Mouse (Mus musculus) bone marrow, adult 2 months (tissue): ENCODE measurements at regions not wholly inside any gene's neighbourhood (a gene's known extent, or its start where the extent isn't known, plus 50 kb on each side); places are given as distances from the start of the nearest gene placed in this dataset.

Experiments used
- H3K27ac ChIP-seq: fragments of 200-500 bp; 2 replicates; pipeline ENCODE4 v1.5.1; 2012; ENCODE audit warnings: low read depth, mild to moderate bottlenecking, control low read depth, inconsistent platforms, low read length; ENCODE audit not compliant: control insufficient read depth, poor library complexity, insufficient read depth
- H3K4me1 ChIP-seq: fragments of 200-500 bp; 2 replicates; pipeline ENCODE4 v1.6.1; 2011; ENCODE audit warnings: low read length; ENCODE audit not compliant: control insufficient read depth, insufficient read depth
- H3K4me3 ChIP-seq: fragments of 200-500 bp; replicated peaks from 2 replicates; pipeline ENCODE3; 2011; ENCODE audit warnings: mild to moderate bottlenecking, low read depth, low read length, control low read depth; ENCODE audit not compliant: control insufficient read depth
- CTCF ChIP-seq: fragments of 200-500 bp; IDR thresholded peaks from 2 replicates; pipeline ENCODE4 v1.5.1; 2011; ENCODE audit warnings: low read length, control low read depth; ENCODE audit not compliant: control insufficient read depth, insufficient read depth
- POLR2A ChIP-seq: fragments of 200-500 bp; IDR thresholded peaks from 2 replicates; pipeline ENCODE4 v1.6.1; 2011; ENCODE audit warnings: low read depth, mild to moderate bottlenecking, control low read depth, low read length, borderline replicate concordance; ENCODE audit not compliant: control insufficient read depth
- WGBS: fragments of 180-500 bp; shearing (Covaris S2); methylation state at CpG from one replicate; pipeline ENCODE4 v1.1.7; 2018; 5-methylcytosine and 5-hydroxymethylcytosine counted together

DNA sequence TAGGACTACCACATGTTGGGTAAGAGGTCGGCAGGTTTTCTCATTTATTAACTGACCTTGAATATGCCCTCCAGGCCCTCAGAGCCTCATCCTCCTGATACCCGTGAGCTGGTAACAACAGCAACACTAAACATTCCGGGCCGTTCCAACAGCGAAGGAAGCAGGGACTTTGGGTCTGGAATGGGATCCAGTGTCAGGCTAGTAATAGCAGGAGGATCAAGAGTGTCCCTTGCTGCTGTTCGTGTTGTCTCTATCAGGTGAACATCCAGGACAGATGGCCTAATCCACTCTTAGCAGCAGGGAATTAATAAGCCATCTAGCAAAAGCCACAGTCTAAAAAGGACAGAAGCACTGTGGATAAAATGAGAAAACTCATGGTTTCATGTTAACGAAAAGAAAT is 106.7 kb downstream of the Cpeb2 start:
- no peaks in the 10 kb centered on the region for H3K4me1 ChIP-seq
- no peak overlapping the region for H3K27ac ChIP-seq
- WGBS, result 78% methylated on average over 7 of the region's 7 CpGs

DNA sequence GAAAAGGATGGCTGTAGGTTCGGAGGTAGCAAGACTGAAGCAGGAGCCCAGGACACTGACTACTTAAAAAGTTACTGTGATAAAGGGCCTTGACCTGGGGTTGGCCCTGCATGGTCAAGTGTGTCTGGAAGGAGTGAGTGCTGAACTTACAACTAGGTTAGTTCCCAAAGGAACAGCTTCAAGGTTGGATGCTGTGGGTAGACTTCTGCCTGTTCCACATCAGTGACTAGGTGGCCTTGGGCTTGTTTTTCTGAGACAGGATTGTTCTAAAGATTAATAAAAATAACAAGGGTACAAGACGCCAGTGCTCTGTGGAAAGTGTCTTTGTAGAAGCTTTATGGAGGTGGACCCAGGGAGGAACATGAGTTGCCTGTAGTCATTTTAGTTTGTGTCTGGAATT is 108.5 kb downstream of the Cpeb2 start:
- no peaks in the 10 kb centered on the region for H3K4me1 ChIP-seq

More for the DNA sequence above, 106.7 kb downstream of the Cpeb2 start:
- no peak overlapping the region for H3K4me3 ChIP-seq
- TF ChIP-seq CTCF (no peak), POLR2A (no peak)

DNA sequence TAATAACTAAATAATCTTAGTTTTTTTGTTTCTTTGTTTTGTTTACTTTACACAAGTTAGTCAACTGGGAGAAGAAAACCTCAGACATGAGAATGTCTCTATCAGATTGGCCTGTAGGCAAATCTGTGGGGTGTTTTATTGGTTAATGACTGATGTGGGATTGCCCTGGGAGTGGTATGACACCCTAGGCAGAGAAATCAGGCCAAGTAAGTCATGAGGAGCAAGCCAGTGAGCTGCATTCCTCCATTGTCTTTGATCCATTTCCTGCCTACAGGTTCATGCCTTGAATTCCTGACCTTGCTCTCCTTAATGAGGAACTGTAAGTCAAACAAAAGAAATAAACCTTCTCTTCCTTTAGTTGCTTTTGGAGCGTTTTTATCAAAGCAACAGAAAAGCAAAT is 111.5 kb downstream of the Cpeb2 start:
- TF ChIP-seq POLR2A, result no peak
- TF ChIP-seq CTCF, result no peak
- WGBS, result 76% methylated on average over 1 of the region's 1 CpGs
- H3K4me3 ChIP-seq, result no peak overlapping the region
- H3K4me1 ChIP-seq, result no peaks in the 10 kb centered on the region
- H3K27ac ChIP-seq, result no peak overlapping the region

More for the DNA sequence above, 108.5 kb downstream of the Cpeb2 start:
- no peak overlapping the region for H3K4me3 ChIP-seq
- TF ChIP-seq CTCF, result no peak
- TF ChIP-seq POLR2A, result no peak
- H3K27ac ChIP-seq, result no peak overlapping the region
- WGBS, result 80% methylated on average over 2 of the region's 2 CpGs

DNA sequence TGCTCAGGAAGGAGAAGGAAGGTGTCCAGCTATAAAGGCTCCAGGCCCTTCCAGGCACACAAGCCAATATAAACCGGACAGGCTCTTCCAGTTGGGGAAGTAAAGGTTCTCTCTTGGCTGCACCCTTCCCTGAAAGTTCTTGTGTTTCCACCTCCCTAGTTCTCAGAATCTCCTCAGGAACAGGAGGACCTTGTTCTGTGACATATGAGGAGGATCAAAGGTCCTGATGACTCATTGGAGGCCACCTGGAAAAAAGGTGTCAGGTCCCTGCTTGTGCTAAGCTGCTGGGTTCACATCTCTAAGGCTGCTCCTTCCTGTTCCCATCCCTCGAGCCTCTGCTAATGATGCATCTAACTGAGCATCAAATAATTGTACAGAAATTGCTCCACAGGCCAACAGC is 118.0 kb downstream of the Cpeb2 start:
- Histone ChIP-seq H3K27ac (no peak overlapping the region), H3K4me3 (no peak overlapping the region), H3K4me1 (no peaks in the 10 kb centered on the region; the same call in 1 of the 2 replicates)
- TF ChIP-seq POLR2A (no peak), CTCF (no peak)
- WGBS, result 71% methylated on average over 2 of the region's 2 CpGs

DNA sequence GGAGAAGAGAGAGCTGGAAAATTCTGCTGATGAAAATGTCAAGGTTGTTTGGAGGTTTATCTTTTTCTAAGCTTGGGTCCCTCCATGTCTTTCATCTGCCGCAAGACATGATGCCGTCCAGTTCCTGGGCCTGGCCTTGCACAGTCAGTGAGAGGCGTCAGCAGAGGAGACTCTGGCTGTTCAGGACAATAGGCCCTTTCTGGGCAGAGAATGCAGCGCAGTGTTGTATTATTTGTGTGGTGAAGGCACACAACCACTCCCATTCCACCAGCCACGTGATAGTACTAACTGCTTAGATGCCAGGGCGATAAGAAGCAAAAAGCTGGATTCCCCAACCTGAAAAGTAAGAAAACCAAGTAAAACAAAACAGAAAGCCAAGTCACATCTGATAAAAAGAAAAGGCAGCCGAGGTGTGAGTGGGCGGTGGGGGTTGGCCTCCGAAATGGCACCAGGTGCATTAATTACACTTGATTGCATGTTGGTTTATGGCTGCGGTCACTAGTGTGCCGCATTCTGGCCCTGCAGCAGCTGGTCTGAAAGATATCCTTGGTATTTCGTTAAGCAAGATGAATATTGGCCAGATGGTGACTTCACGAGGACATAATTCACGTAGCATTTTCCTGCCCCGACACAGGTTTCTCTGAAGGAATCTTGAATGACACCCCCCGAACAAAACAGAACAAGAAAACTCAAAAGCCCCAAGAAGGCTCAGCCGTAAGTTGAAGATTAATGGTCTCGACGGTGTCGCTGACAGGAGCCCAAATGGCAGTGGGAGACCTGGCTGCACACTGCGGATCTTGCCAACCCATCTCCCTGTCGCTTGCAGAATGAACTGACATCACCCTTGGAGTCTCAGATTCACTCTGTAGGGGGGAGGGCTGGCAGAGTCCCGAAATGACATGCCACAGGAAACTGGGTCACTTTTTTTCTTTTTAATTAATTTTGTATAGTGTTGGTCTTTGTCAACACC is 120.3 kb downstream of the Cpeb2 start:
- no peaks in the 10 kb centered on the region; the same call in 1 of the 2 replicates for H3K4me1 ChIP-seq
- TF ChIP-seq CTCF (no peak), POLR2A (no peak)
- no peak overlapping the region; the same call in 1 of the 2 replicates for H3K27ac ChIP-seq
- 74% methylated on average over 23 of the region's 23 CpGs for WGBS
- H3K4me3 ChIP-seq, result no peak overlapping the region

DNA sequence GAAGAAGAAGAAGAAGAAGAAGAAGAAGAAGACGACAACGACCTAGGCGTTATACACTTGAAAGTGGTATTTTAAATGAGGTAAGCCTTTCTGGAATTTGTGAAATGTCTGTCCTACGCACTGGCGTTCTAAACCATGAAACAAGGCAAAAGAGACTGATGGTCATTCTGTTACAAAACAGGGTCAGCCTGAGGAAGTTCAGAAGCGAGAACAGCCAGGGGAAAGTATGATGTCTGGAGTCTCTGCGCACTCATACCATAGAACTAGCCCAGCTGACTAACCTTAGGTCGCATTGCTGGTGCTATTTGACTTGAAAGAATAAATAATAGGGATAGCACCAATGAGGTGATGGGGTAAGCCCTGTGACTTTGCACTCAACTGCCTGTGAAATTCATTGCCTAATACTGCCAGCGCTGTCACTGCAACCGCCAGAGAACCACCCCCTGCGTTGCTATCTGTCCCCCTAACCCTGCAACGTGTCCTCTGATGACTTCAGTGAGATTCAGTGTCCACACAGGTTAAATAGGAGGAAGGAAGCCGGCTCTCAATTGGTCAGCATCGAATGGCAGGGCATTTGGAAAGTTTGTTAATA is 121.5 kb downstream of the Cpeb2 start:
- 28% methylated on average over 14 of the region's 14 CpGs for WGBS
- H3K4me3 ChIP-seq, result peak overlapping the region; percentile 18
- no peaks in the 10 kb centered on the region; the same call in 1 of the 2 replicates for H3K4me1 ChIP-seq
- H3K27ac ChIP-seq, result peak overlapping the region; percentile 48
- TF ChIP-seq POLR2A, result no peak
- no peak for TF ChIP-seq CTCF

DNA sequence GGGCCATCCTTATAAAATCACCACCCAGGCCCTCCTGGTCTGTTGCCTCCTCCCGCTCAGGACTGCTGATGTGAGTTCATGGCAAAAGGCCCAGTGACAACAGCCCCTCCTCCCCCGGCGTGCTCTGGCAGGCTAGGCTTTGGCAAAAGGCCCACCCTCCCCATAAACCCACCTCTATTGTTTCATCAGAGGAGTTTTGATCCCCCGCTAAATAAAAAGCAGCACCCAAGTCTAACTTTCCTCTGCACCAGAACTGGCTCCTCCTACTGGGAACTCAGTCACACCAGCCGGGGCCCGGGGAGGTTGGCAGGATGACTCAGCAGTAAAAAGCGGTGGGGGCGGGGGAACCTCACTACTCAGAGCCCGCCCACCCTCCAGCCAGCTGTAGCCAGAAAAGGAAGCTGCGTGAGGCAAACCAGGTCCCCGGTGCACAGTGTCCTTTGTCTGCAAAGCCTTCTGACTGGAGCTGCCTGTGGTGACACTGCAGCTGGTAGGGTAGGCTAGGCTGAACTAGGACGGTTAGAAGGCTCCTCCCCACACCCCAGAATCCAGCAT is 122.1 kb downstream of the Cpeb2 start:
- no peak for TF ChIP-seq CTCF
- no peak for TF ChIP-seq POLR2A
- H3K4me1 ChIP-seq, result no peaks in the 10 kb centered on the region; the same call in 1 of the 2 replicates
- H3K27ac ChIP-seq, result peak overlapping the region; percentile 48
- peak overlapping the region; percentile 49 for H3K4me3 ChIP-seq
- WGBS, result under 1% methylated on average over 12 of the region's 12 CpGs

DNA sequence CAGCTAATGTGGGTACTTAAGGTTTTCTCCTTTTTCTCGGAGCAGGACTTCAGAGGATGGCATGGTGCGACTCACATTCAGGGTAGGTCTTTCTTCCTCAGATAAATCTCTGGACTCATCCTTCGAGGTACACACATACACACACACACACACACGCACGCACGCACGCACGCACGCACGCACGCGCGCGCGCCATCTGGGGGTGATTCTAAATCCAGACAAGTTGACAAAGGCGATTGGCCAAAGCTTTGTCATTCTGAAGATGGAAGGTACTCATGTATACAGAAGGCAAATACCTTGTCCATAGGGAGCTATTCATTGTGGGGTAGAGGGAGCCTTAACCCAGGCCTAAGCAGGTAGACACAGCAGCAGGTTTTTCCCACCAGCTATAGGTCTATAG is 122.9 kb downstream of the Cpeb2 start:
- no peaks in the 10 kb centered on the region; the same call in 1 of the 2 replicates for H3K4me1 ChIP-seq
- no peak overlapping the region for H3K4me3 ChIP-seq
- no peak overlapping the region for H3K27ac ChIP-seq
- WGBS, result 77% methylated on average over 16 of the region's 16 CpGs
- TF ChIP-seq POLR2A (no peak), CTCF (no peak)
